Mouse (Mus musculus): Measurements from ENCODE around the gene Agap1.

DNA sequence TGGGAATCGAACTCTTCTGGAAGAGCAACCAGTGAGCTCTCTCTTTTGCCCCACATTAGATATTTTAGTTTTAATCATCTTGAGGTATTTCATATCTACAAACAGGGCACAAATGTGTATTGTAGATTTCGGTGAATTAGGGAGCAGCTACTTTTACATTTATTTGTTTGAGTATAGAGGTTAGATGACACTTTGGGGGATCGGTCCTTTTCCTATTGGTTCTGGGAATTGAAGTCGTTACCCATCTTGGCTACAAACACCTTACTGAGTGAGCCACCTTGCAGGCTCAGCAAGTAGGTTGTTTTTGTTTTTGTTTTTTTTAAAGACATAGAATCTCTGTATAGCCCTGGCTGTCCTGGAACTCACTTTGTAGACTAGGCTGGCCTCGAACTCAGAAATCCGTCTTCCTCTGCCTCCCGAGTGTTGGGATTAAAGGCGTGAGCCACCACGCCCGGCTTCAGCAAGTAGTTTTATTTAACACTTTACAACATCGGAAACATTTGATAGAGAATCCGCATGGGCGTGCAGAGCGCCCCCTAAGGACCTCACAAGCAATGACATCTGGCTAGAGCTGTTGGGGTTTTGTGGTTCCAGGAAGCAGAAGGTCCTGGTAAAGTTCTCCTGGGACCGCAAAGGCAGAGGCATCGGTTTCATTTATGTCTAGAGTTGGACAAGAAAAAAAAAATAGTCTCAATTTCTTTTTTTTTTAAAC is 484.4 kb downstream of the Agap1 start:
- TF ChIP-seq CTCF (IDR thresholded peaks at IDR 0.05; ENCODE audit: low read depth): peak; percentile 57
- TF ChIP-seq EP300 (optimal IDR thresholded peaks at IDR 0.05): no peak

Measured in stomach, postnatal 0 days (tissue).